Mouse (Mus musculus) liver, adult 2 months (tissue): ENCODE results near the gene Gm10837. TPM values are rescaled to one million over a fixed set of nuclear protein-coding genes. Genes with fewer than 3 reads are reported as not detected.

Source experiments
- DNase-seq: peaks from one replicate; pipeline ENCODE4 v3.0.0-alpha.2; 2011; ENCODE audit warnings: low read depth, low spot score; ENCODE audit errors: extremely low read depth
- H3K27ac ChIP-seq: fragments of 200-500 bp; replicated peaks from 2 replicates; pipeline ENCODE4 v1.5.1; 2012; ENCODE audit warnings: low read depth, mild to moderate bottlenecking, control low read depth, inconsistent platforms, low read length; ENCODE audit not compliant: insufficient read depth
- H3K27me3 ChIP-seq: fragments of 200-500 bp; 2 replicates; pipeline ENCODE4 v1.6.1; 2012; ENCODE audit warnings: mild to moderate bottlenecking, moderate library complexity, low read length, inconsistent platforms; ENCODE audit not compliant: control insufficient read depth, insufficient read depth
- H3K36me3 ChIP-seq: fragments of 200-500 bp; 2 replicates; pipeline ENCODE4 v1.6.1; 2012; ENCODE audit warnings: low read length, inconsistent platforms; ENCODE audit not compliant: control insufficient read depth, insufficient read depth
- H3K4me1 ChIP-seq: fragments of 200-500 bp; 2 replicates; pipeline ENCODE4 v1.6.1; 2011; ENCODE audit warnings: low read length; ENCODE audit not compliant: control insufficient read depth, insufficient read depth
- H3K4me3 ChIP-seq: fragments of 200-500 bp; 2 replicates; pipeline ENCODE4 v1.5.1; 2011; ENCODE audit warnings: low read depth, mild to moderate bottlenecking, control low read depth, low read length, moderate library complexity; ENCODE audit not compliant: insufficient read depth
- H3K79me2 ChIP-seq: fragments of 200-500 bp; 2 replicates; pipeline ENCODE4 v1.6.1; 2012; ENCODE audit warnings: inconsistent platforms, mild to moderate bottlenecking, low read length, moderate library complexity; ENCODE audit not compliant: control insufficient read depth, insufficient read depth
- H3K9ac ChIP-seq: fragments of 200-500 bp; 2 replicates; pipeline ENCODE4 v1.6.1; 2012; ENCODE audit warnings: low read depth, mild to moderate bottlenecking, control low read depth, inconsistent platforms, low read length
- CTCF ChIP-seq: fragments of 200-500 bp; IDR thresholded peaks from 2 replicates; pipeline ENCODE4 v1.5.1; 2011; ENCODE audit warnings: low read depth, low read length, control low read depth
- POLR2A ChIP-seq: fragments of 200-500 bp; IDR thresholded peaks from 2 replicates; pipeline ENCODE4 v1.6.1; 2011; ENCODE audit warnings: low read length, control low read depth; ENCODE audit not compliant: insufficient read depth; ENCODE audit errors: extremely low read depth
- WGBS: fragments of 180-500 bp; shearing (Covaris S2); methylation state at CpG from one replicate; pipeline ENCODE4 v1.1.7; 2018; 5-methylcytosine and 5-hydroxymethylcytosine counted together
- polyA plus RNA-seq: library from polyadenylated mRNA; depleted of rRNA; stranded (reverse); fragments of >200 nt; gene quantifications from 2 replicates; pipeline ENCODE4 v1.2.3, GENCODE M21; 2012
- total RNA-seq: library from RNA; depleted of rRNA; stranded (reverse); fragments of >200 nt; gene quantifications from 2 replicates; pipeline ENCODE4 v1.2.3, GENCODE M21; 2014

Gene Gm10837
- total and polyA plus RNA-seq, 2 experiments: not detected

DNA sequence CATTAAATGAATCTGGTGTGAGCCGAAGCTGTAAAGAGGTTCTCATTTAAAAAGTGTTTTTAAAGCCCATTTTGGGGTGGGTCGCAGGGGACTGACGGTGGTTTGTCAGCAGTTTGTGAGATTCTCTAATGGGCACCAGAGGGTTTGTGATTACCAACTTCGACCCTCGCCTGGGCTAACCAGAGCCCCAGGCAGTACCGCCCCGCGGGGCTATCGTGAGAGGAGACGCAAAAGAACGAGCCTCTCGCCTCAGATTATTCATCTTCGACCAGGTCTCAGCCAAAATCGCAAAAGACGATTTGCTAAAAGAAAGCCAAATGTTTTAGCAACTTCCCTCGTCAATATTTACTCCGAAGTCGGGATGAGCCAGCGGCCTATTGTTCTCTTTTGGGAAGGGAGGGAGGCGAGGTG, 13.1 kb upstream of the Gm10837 start:
- no peak for TF ChIP-seq POLR2A
- no peak for TF ChIP-seq CTCF
- H3K4me3 ChIP-seq: no peak overlapping the region
- H3K27me3 ChIP-seq: peaks cover 32% of the 10 kb centered on the region
- no peak for DNase-seq
- H3K79me2 ChIP-seq: no peaks in the 10 kb centered on the region
- H3K4me1 ChIP-seq: no peaks in the 10 kb centered on the region
- H3K36me3 ChIP-seq: no peaks in the 10 kb centered on the region
- H3K9ac ChIP-seq: no peak overlapping the region
- WGBS: 5% methylated on average over 20 of the region's 20 CpGs
- no peak overlapping the region for H3K27ac ChIP-seq

DNA sequence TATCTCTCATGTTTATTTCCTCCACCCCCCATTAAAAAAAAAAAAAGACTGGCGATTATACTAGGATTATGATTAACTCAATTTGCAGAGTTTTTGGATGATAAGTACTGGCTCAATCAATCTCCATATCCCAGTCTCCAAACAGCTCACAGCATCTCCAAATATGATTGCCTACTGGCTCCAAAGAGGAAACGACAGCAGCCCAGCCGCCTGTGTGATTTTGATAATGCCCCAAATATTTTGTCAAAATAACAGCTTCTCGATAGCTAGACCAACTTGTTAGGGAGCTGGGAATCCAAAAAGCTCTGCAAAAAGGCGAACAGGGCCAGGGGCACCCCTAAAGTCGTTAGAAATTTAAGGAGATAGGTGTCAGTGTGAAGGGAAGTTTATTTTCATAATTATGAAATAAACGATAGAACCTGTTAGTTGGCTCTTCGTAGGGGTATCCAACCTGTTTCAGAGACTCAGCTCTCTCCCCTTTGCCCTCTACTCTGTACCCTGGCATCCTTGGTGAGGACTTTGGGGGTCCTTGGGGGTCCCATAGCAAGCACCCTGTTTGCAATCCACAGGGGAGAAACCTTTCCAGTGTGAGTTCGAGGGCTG, 12.3 kb upstream of the Gm10837 start:
- WGBS: 4% methylated on average over 9 of the region's 9 CpGs
- TF ChIP-seq CTCF: no peak
- TF ChIP-seq POLR2A: no peak
- peaks cover 34% of the 10 kb centered on the region for H3K27me3 ChIP-seq

DNA sequence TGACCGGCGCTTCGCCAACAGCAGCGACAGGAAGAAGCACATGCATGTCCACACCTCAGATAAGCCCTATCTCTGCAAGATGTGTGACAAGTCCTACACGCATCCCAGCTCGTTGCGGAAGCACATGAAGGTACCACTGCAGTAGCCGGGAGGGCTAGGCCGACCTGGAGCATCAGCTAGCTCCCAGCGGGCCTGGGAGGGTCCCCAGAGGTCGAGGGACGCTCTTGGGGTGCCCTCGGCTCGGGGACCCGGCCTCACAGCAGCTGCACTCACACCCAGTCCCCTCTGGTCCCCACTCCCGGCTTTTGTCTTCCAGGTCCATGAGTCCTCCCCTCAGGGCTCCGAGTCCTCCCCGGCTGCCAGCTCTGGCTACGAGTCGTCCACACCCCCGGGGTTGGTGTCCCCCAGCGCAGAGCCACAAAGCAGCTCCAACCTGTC, 11.8 kb upstream of the Gm10837 start:
- H3K27me3 ChIP-seq: peaks cover 32% of the 10 kb centered on the region

More for the DNA sequence above, 12.3 kb upstream of the Gm10837 start:
- Histone ChIP-seq H3K79me2 (no peaks in the 10 kb centered on the region), H3K4me3 (no peak overlapping the region), H3K4me1 (no peaks in the 10 kb centered on the region), H3K36me3 (no peaks in the 10 kb centered on the region), H3K9ac (no peak overlapping the region), H3K27ac (no peak overlapping the region)
- DNase-seq: no peak

DNA sequence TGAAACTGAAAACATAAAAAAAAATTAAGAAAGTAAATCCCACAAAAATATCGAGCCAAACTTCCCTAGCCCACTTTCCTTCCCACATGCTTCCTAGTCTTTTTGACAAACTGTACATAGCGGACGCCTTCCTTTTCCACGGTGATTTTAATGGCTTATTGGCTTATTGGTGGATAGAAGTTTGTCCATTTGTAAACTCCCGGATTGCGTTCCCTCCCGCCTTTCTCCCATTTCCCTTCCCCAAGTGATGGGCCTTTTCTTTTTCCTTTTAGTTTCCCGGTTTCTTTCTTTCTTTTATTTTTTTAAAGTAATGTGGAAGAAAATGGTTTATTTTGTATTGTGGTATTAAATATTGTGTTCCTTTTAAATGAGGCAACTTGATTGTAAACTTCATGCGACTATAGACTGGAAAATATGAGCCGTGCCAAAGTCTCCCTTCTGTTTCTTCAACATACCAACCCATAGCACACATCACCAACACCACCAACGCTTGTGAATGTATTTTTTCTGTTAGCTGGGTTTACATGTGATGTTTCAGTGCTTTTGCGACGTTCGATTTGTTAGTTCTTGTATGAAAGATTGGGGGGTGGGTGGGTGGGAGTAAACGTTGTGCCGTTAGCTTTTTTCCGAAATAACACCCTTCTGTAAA, 10.8 kb upstream of the Gm10837 start:
- no peak overlapping the region for H3K4me3 ChIP-seq
- peaks cover 38% of the 10 kb centered on the region for H3K27me3 ChIP-seq
- 28% methylated on average over 17 of the region's 17 CpGs for WGBS
- no peak for DNase-seq
- no peaks in the 10 kb centered on the region for H3K36me3 ChIP-seq
- H3K9ac ChIP-seq: no peak overlapping the region
- no peaks in the 10 kb centered on the region for H3K4me1 ChIP-seq
- H3K27ac ChIP-seq: no peak overlapping the region
- no peaks in the 10 kb centered on the region for H3K79me2 ChIP-seq
- no peak for TF ChIP-seq POLR2A

More for the DNA sequence above, 11.8 kb upstream of the Gm10837 start:
- TF ChIP-seq CTCF: no peak
- no peak for TF ChIP-seq POLR2A
- Histone ChIP-seq H3K9ac (no peak overlapping the region), H3K4me1 (no peaks in the 10 kb centered on the region), H3K4me3 (no peak overlapping the region), H3K79me2 (no peaks in the 10 kb centered on the region), H3K27ac (no peak overlapping the region), H3K36me3 (no peaks in the 10 kb centered on the region)
- WGBS: 2% methylated on average over 22 of the region's 22 CpGs
- no peak for DNase-seq

DNA sequence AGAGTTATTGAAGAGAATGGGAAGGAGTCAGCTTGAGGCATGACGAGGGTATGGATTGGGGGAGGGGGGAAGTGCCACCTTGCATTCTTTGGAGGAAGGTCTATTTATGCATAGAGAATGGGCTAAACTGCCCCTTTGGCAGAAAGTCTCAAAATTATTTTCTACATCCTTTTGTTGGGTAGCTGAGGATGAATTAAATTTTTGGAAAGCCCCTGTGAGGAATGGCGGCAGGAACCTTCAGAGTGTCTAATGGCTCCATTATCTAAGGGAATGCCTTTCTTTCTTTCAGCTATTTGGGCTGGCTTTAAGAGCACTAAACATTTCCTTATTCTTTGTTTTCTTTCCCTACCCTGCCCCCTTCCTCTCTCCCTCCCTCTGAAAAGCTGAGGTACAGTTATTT, 10.0 kb upstream of the Gm10837 start:
- Histone ChIP-seq H3K36me3 (no peaks in the 10 kb centered on the region), H3K4me3 (no peak overlapping the region), H3K79me2 (no peaks in the 10 kb centered on the region), H3K27me3 (peaks cover 39% of the 10 kb centered on the region), H3K27ac (no peak overlapping the region), H3K9ac (no peak overlapping the region), H3K4me1 (no peaks in the 10 kb centered on the region)
- 15% methylated on average over 2 of the region's 2 CpGs for WGBS
- TF ChIP-seq CTCF: no peak
- TF ChIP-seq POLR2A: no peak
- DNase-seq: no peak

DNA sequence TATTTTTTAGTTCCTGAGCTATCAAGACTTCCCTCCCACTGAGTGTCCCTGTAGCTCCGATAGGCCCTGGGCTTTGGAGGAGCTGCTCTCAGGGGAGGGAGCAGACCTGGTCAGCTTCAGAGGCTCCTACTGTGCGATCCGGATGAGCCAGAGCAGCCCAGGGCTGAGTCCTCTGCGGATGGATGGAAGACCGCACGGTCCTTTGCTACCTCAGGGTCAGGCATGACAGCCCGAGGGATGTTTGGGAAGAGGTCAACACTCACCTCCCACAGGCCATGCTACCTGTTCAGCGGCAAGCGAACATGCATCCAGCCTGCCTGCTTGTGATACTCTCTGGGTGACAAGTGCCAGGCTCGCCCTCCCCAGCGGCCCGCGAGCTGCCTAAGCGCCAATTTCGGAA, 9.2 kb upstream of the Gm10837 start:
- Histone ChIP-seq H3K79me2 (no peaks in the 10 kb centered on the region), H3K4me1 (no peaks in the 10 kb centered on the region), H3K27ac (no peak overlapping the region), H3K4me3 (no peak overlapping the region), H3K9ac (no peak overlapping the region), H3K36me3 (no peaks in the 10 kb centered on the region), H3K27me3 (peaks cover 31% of the 10 kb centered on the region)
- WGBS: 4% methylated on average over 15 of the region's 15 CpGs
- DNase-seq: no peak
- no peak for TF ChIP-seq CTCF
- TF ChIP-seq POLR2A: no peak
